Mouse (Mus musculus): ENCODE data around the gene Klf15. TPM values are rescaled to one million over a fixed set of nuclear protein-coding genes. Genes with fewer than 3 reads are reported as not detected.

Gene Klf15
- total RNA-seq, 1 experiment: 6.4 TPM

DNA sequence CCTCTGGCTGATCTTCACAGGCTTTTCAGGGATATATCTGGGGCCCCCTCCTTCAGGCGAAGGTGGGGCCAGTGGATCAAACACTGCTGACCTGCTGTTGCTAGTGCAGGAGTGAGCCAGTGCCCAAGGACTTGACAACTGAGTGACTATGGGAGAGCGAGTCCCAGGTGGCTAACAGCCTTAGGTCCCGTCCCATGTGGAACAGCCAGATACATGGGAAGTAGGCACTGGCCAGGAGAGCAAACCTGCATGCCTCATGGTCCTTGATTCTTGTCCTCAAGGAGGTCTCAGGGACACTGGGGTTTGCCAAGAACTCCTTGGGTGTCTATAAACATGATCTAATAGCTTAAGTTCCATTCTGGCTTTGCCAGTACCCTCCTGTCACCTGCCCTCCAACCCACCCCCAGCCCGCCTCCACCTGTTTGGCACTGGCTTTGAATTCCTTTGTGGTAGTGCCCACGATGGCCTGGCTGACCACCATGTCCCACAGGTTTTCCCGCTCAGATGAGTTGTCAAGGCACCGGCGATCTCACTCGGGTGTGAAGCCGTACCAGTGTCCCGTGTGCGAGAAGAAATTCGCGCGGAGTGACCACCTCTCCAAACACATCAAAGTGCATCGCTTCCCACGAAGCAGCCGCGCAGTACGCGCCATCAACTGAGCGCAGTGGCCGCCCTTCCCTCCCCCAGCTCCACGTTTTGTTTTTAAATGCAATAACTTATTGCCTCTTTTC is 11.4 kb downstream of the Klf15 start:
- peak overlapping the region; percentile 43 to 48; a peak in 3 of 4 replicates for H3K4me3 ChIP-seq (ENCODE audit: insufficient read depth in 1 of 2, low read depth in 1 of 2, low read length in 2 of 2, poor library complexity in 1 of 2, severe bottlenecking in 1 of 2)
- in situ Hi-C loops (cut with MboI; ENCODE audit: low sequenced_read_pairs in 2 of 2, unreplicated experiment in 2 of 2): no loop called here

GRCm38 (mm10) chr6:90474361-90474750 is 12.0 kb downstream of the Klf15 start:
- Histone ChIP-seq H3K9me3 (ENCODE audit: control insufficient read depth, insufficient read depth, low read depth, low read length) (no peaks in the 10 kb centered on the region), H3K9ac (ENCODE audit: insufficient read depth, low read depth, low read length, poor library complexity, severe bottlenecking) (0 out of 2 replicates have a peak overlapping the region, but pooled peaks have one; percentile 16), H3K4me1 (ENCODE audit: control insufficient read depth in 2 of 2, insufficient read depth in 2 of 2, low read length in 2 of 2, poor library complexity in 1 of 2) (peaks cover 8 to 24% of the 10 kb centered on the region in 2 experiments), H3K27ac (ENCODE audit: insufficient read depth, low read depth, low read length, poor library complexity, severe bottlenecking) (no peak overlapping the region), H3K36me3 (ENCODE audit: control insufficient read depth, insufficient read depth, low read length, poor library complexity, severe bottlenecking) (peaks cover 10% of the 10 kb centered on the region; the same call in 1 of the 2 replicates), H3K4me3 (ENCODE audit: insufficient read depth in 1 of 2, low read depth in 1 of 2, low read length in 2 of 2, poor library complexity in 1 of 2, severe bottlenecking in 1 of 2) (peak overlapping the region; percentile 43 to 48; a peak in 2 of 4 replicates)
- in situ Hi-C loops (cut with MboI; ENCODE audit: low sequenced_read_pairs in 2 of 2, unreplicated experiment in 2 of 2): no loop called here
- no peak for DNase-seq (ENCODE audit: low read depth, low spot score)
- TF ChIP-seq CHD2 (IDR thresholded peaks at IDR 0.05; ENCODE audit: low read depth, low read length) (no peak), MAFK (IDR thresholded peaks at IDR 0.05; ENCODE audit: insufficient read depth, low read depth, low read length) (no peak), ZC3H11A (IDR thresholded peaks at IDR 0.05; ENCODE audit: borderline replicate concordance, low read depth, low read length) (no peak), HCFC1 (IDR thresholded peaks at IDR 0.05; ENCODE audit: borderline replicate concordance, insufficient read depth, low read length) (no peak)

More for the DNA sequence above, 11.4 kb downstream of the Klf15 start:
- Histone ChIP-seq H3K4me1 (ENCODE audit: control insufficient read depth in 2 of 2, insufficient read depth in 2 of 2, low read length in 2 of 2, poor library complexity in 1 of 2) (peaks cover 8 to 24% of the 10 kb centered on the region in 2 experiments), H3K36me3 (ENCODE audit: control insufficient read depth, insufficient read depth, low read length, poor library complexity, severe bottlenecking) (peaks cover 14% of the 10 kb centered on the region; the same call in 1 of the 2 replicates), H3K9me3 (ENCODE audit: control insufficient read depth, insufficient read depth, low read depth, low read length) (no peaks in the 10 kb centered on the region), H3K9ac (ENCODE audit: insufficient read depth, low read depth, low read length, poor library complexity, severe bottlenecking) (peak overlapping the region; percentile 16; the same call in 1 of the 2 replicates), H3K27ac (ENCODE audit: insufficient read depth, low read depth, low read length, poor library complexity, severe bottlenecking) (no peak overlapping the region)
- DNase-seq (ENCODE audit: low read depth, low spot score): no peak
- TF ChIP-seq HCFC1 (IDR thresholded peaks at IDR 0.05; ENCODE audit: borderline replicate concordance, insufficient read depth, low read length) (no peak), MAFK (IDR thresholded peaks at IDR 0.05; ENCODE audit: insufficient read depth, low read depth, low read length) (no peak), CHD2 (IDR thresholded peaks at IDR 0.05; ENCODE audit: low read depth, low read length) (no peak)

- Histone ChIP-seq H3K9ac (ENCODE audit: insufficient read depth, low read depth, low read length, poor library complexity, severe bottlenecking) (no peak overlapping the region), H3K36me3 (ENCODE audit: control insufficient read depth, insufficient read depth, low read length, poor library complexity, severe bottlenecking) (peaks cover 2% of the 10 kb centered on the region; the same call in 1 of the 2 replicates), H3K4me1 (ENCODE audit: control insufficient read depth in 2 of 2, insufficient read depth in 2 of 2, low read length in 2 of 2, poor library complexity in 1 of 2) (peaks cover 8 to 24% of the 10 kb centered on the region in 2 experiments), H3K9me3 (ENCODE audit: control insufficient read depth, insufficient read depth, low read depth, low read length) (no peaks in the 10 kb centered on the region), H3K27ac (ENCODE audit: insufficient read depth, low read depth, low read length, poor library complexity, severe bottlenecking) (no peak overlapping the region), H3K4me3 (ENCODE audit: insufficient read depth in 1 of 2, low read depth in 1 of 2, low read length in 2 of 2, poor library complexity in 1 of 2, severe bottlenecking in 1 of 2) (no peak overlapping the region)
- no peak for DNase-seq (ENCODE audit: low read depth, low spot score)
- in situ Hi-C loops (cut with MboI; ENCODE audit: low sequenced_read_pairs in 2 of 2, unreplicated experiment in 2 of 2): no loop called here
- TF ChIP-seq CHD2 (IDR thresholded peaks at IDR 0.05; ENCODE audit: low read depth, low read length) (no peak), ZC3H11A (IDR thresholded peaks at IDR 0.05; ENCODE audit: borderline replicate concordance, low read depth, low read length) (no peak), ZNF384 (IDR thresholded peaks at IDR 0.05; ENCODE audit: low read depth, low read length) (no peak), HCFC1 (IDR thresholded peaks at IDR 0.05; ENCODE audit: borderline replicate concordance, insufficient read depth, low read length) (no peak), MAFK (IDR thresholded peaks at IDR 0.05; ENCODE audit: insufficient read depth, low read depth, low read length) (no peak)
Measured at GRCm38 (mm10) chr6:90475176-90475853, 12.9 kb downstream of the Klf15 start.

DNA sequence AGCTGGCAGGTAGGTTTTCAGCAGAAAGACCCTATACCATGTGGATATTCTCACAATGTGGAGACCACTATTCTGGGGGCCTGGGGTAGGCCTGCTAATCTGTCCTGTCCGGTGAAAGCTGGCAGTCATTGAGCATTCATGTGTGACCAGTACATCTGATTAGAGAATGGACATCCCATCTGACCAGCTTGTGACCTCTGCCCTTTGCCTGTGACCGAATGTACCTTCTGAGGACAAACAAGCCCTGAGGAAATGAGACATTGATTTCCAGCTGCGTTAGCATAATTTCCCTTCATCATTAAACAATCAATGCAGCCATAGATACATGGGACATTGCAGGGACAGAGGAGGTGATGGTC is 13.5 kb downstream of the Klf15 start:
- Histone ChIP-seq H3K36me3 (ENCODE audit: control insufficient read depth, insufficient read depth, low read length, poor library complexity, severe bottlenecking) (peaks cover 2% of the 10 kb centered on the region; the same call in 1 of the 2 replicates), H3K27ac (ENCODE audit: insufficient read depth, low read depth, low read length, poor library complexity, severe bottlenecking) (no peak overlapping the region), H3K4me3 (ENCODE audit: insufficient read depth in 1 of 2, low read depth in 1 of 2, low read length in 2 of 2, poor library complexity in 1 of 2, severe bottlenecking in 1 of 2) (no peak overlapping the region), H3K9ac (ENCODE audit: insufficient read depth, low read depth, low read length, poor library complexity, severe bottlenecking) (no peak overlapping the region), H3K9me3 (ENCODE audit: control insufficient read depth, insufficient read depth, low read depth, low read length) (no peaks in the 10 kb centered on the region), H3K4me1 (ENCODE audit: control insufficient read depth in 2 of 2, insufficient read depth in 2 of 2, low read length in 2 of 2, poor library complexity in 1 of 2) (peaks cover 8 to 27% of the 10 kb centered on the region in 2 experiments)
- TF ChIP-seq ZC3H11A (IDR thresholded peaks at IDR 0.05; ENCODE audit: borderline replicate concordance, low read depth, low read length) (no peak), ZNF384 (IDR thresholded peaks at IDR 0.05; ENCODE audit: low read depth, low read length) (no peak), HCFC1 (IDR thresholded peaks at IDR 0.05; ENCODE audit: borderline replicate concordance, insufficient read depth, low read length) (no peak), MAFK (IDR thresholded peaks at IDR 0.05; ENCODE audit: insufficient read depth, low read depth, low read length) (no peak), CHD2 (IDR thresholded peaks at IDR 0.05; ENCODE audit: low read depth, low read length) (no peak)
- in situ Hi-C loops (cut with MboI; ENCODE audit: low sequenced_read_pairs in 2 of 2, unreplicated experiment in 2 of 2): no loop called here
- DNase-seq (ENCODE audit: low read depth, low spot score): no peak

Measured in ES-E14 (cell line).